ENCODE assay signal across 8 mouse cellular contexts in genomic region chr19:45007425-45008191, GRCm38 (mm10). TPM values are rescaled to one million over a fixed set of nuclear protein-coding genes. Genes with fewer than 3 reads are reported as not detected.
DNase-seq lines count a peak whose midpoint lies in the region; ATAC-seq and TF ChIP-seq lines count a peak whose summit lies in the region.

No protein-coding gene starts in this region.

- H3K4me3 ChIP-seq in heart, postnatal 0 days (ENCODE audit: low read depth, low read length), result peak overlapping the region; percentile 90
- peak overlapping the region; percentile 73 for H3K4me3 ChIP-seq in embryonic fibroblast, embryonic 13.5 days (ENCODE audit: insufficient read depth, low read length)
- H3K4me3 ChIP-seq in kidney, postnatal 0 days (replicated peaks; ENCODE audit: low read depth, low read length), result peak overlapping the region; percentile 89
- peak overlapping the region; percentile 89; the same call in 1 of the 2 replicates for H3K4me3 ChIP-seq in neural tube, embryonic 12.5 days

- H3K27me3 ChIP-seq in heart, postnatal 0 days (ENCODE audit: control insufficient read depth, insufficient read depth, low read length), result no peaks in the 10 kb centered on the region
- H3K27me3 ChIP-seq in kidney, postnatal 0 days (ENCODE audit: insufficient read depth, low read length), result no peaks in the 10 kb centered on the region
- H3K27me3 ChIP-seq in neural tube, embryonic 12.5 days (replicated peaks), result no peaks in the 10 kb centered on the region

- peaks cover 20% of the 10 kb centered on the region for H3K4me1 ChIP-seq in heart, postnatal 0 days (ENCODE audit: control insufficient read depth, insufficient read depth)
- H3K4me1 ChIP-seq in embryonic fibroblast, embryonic 13.5 days (ENCODE audit: control insufficient read depth, insufficient read depth, low read length), result peaks cover 8% of the 10 kb centered on the region
- H3K4me1 ChIP-seq in kidney, postnatal 0 days (replicated peaks; ENCODE audit: insufficient read depth, low read length), result peaks cover 9% of the 10 kb centered on the region
- peaks cover 26% of the 10 kb centered on the region for H3K4me1 ChIP-seq in neural tube, embryonic 12.5 days

- no peak for TF ChIP-seq CTCF in heart, postnatal 0 days (IDR thresholded peaks at IDR 0.05; ENCODE audit: low read depth)
- no peak for TF ChIP-seq CTCF in embryonic fibroblast, embryonic 13.5 days (IDR thresholded peaks at IDR 0.05; ENCODE audit: borderline replicate concordance, insufficient read depth, low read length)
- TF ChIP-seq CTCF in kidney, postnatal 0 days (IDR thresholded peaks at IDR 0.05; ENCODE audit: low read depth), result no peak

- H3K4me2 ChIP-seq in heart, postnatal 0 days (ENCODE audit: low read depth, low read length), result peak overlapping the region; percentile 94
- H3K4me2 ChIP-seq in kidney, postnatal 0 days (ENCODE audit: low read length), result peak overlapping the region; percentile 68
- H3K4me2 ChIP-seq in neural tube, embryonic 12.5 days (replicated peaks), result peak overlapping the region; percentile 93

- 59% methylated on average over 20 of the region's 20 CpGs for whole genome bisulfite sequencing in heart, postnatal 0 days
- WGBS in kidney, postnatal 0 days, result 81% methylated on average over 20 of the region's 20 CpGs
- 95% methylated on average over 20 of the region's 20 CpGs for WGBS in neural tube, embryonic 12.5 days

- ATAC-seq in heart, postnatal 0 days (ENCODE audit: insufficient read depth, low read depth), result no peak
- no peak for ATAC-seq in kidney, postnatal 0 days (replicated peaks; ENCODE audit: low FRiP score, low read depth)
- no peak for ATAC-seq in neural tube, embryonic 12.5 days (ENCODE audit: low FRiP score, low read depth)

- H3K36me3 ChIP-seq in heart, postnatal 0 days (replicated peaks; ENCODE audit: control insufficient read depth, insufficient read depth, low read length), result peaks cover 44% of the 10 kb centered on the region
- 0 out of 2 replicates have a peak, but pooled peaks cover 19% of the 10 kb centered on the region for H3K36me3 ChIP-seq in kidney, postnatal 0 days (ENCODE audit: insufficient read depth, low read length)
- peaks cover 56% of the 10 kb centered on the region for H3K36me3 ChIP-seq in neural tube, embryonic 12.5 days

- no peak for TF ChIP-seq POLR2A in embryonic fibroblast, embryonic 13.5 days (IDR thresholded peaks at IDR 0.05; ENCODE audit: low read depth, low read length)

- peak overlapping the region; percentile 75; the same call in 1 of the 2 replicates for H3K9ac ChIP-seq in heart, postnatal 0 days (replicated peaks; ENCODE audit: low read depth, low read length)
- peak overlapping the region; percentile 85 for H3K9ac ChIP-seq in kidney, postnatal 0 days (ENCODE audit: low read depth, low read length)
- peak overlapping the region; percentile 88; the same call in 1 of the 2 replicates for H3K9ac ChIP-seq in neural tube, embryonic 12.5 days

- peak overlapping the region; percentile 86 for H3K27ac ChIP-seq in heart, postnatal 0 days (ENCODE audit: low read depth)
- H3K27ac ChIP-seq in embryonic fibroblast, embryonic 13.5 days (ENCODE audit: insufficient read depth, low read length), result no peak overlapping the region
- H3K27ac ChIP-seq in kidney, postnatal 0 days, result peak overlapping the region; percentile 81; the same call in 1 of the 2 replicates
- no peak overlapping the region for H3K27ac ChIP-seq in neural tube, embryonic 12.5 days

- H3K9me3 ChIP-seq in heart, postnatal 0 days (replicated peaks; ENCODE audit: control insufficient read depth, low read length), result no peaks in the 10 kb centered on the region
- no peaks in the 10 kb centered on the region for H3K9me3 ChIP-seq in kidney, postnatal 0 days (replicated peaks; ENCODE audit: low read length)
- no peaks in the 10 kb centered on the region for H3K9me3 ChIP-seq in neural tube, embryonic 12.5 days

- TF ChIP-seq EP300 in heart, postnatal 0 days (IDR thresholded peaks at IDR 0.05; ENCODE audit: low read depth), result no peak

- DNase-seq in heart, postnatal 0 days (ENCODE audit: low spot score), result no peak
- DNase-seq in heart, postnatal 4 days, result no peak
- DNase-seq in kidney, postnatal 0 days (ENCODE audit: low spot score), result no peak
- DNase-seq in testis, postnatal 10 days (ENCODE audit: low spot score), result no peak
- DNase-seq in spleen, postnatal 36 days (ENCODE audit: low spot score in 2 of 2), result no peak
- no peak for DNase-seq in layer of hippocampus, postnatal 14 days (ENCODE audit: low spot score in 2 of 2)

RNA-seq across cellular contexts. Expression of gene Mrpl43, which starts 1.4 kb away (rescaled TPM):
- 75.4 and 76.4 TPM in 2 replicates for total RNA-seq in heart, postnatal 0 days (2014; rRNA removed; ENCODE audit: low replicate concordance)
- polyA plus RNA-seq in heart, postnatal 0 days (2015; fragmentation: Nextera tagmentation; extraction: Ambion mirVana), result 82.5 and 83.7 TPM in 2 replicates
- 10 to 100 TPM; 45.3 to 45.5 TPM for total RNA-seq in heart, postnatal 4 days (2021)
- polyA plus RNA-seq in embryonic fibroblast, embryonic 13.5 days (2011; ENCODE audit: insufficient read length, low read depth, missing spikeins), result 31.1 and 36.9 TPM in 2 replicates
- 78.9 and 79.9 TPM in 2 replicates for polyA plus RNA-seq in kidney, postnatal 0 days (2015; fragmentation: Nextera tagmentation; extraction: Ambion mirVana)
- 82.9 and 83.2 TPM in 2 replicates for polyA plus RNA-seq in neural tube, embryonic 12.5 days (2016; fragmentation: Nextera tagmentation; extraction: Ambion mirVana)
- 10 to 100 TPM; 46.2 to 47.5 TPM for total RNA-seq in layer of hippocampus, postnatal 14 days (2021)

RNA-seq across cellular contexts. Expression of gene Twnk, which starts 2.1 kb away (rescaled TPM):
- 12.9 and 13.0 TPM in 2 replicates for total RNA-seq in heart, postnatal 0 days (2014; rRNA removed; ENCODE audit: low replicate concordance)
- polyA plus RNA-seq in heart, postnatal 0 days (2015; fragmentation: Nextera tagmentation; extraction: Ambion mirVana), result 14.0 and 14.9 TPM in 2 replicates
- total RNA-seq in heart, postnatal 4 days (2021), result 10 to 100 TPM; 12.3 to 14.4 TPM
- polyA plus RNA-seq in embryonic fibroblast, embryonic 13.5 days (2011; ENCODE audit: insufficient read length, low read depth, missing spikeins), result 7.8 and 8.3 TPM in 2 replicates
- polyA plus RNA-seq in kidney, postnatal 0 days (2015; fragmentation: Nextera tagmentation; extraction: Ambion mirVana), result 15.7 and 19.4 TPM in 2 replicates
- polyA plus RNA-seq in neural tube, embryonic 12.5 days (2016; fragmentation: Nextera tagmentation; extraction: Ambion mirVana), result 21.4 and 22.8 TPM in 2 replicates
- 10 to 100 TPM; 14.7 to 15.2 TPM for total RNA-seq in layer of hippocampus, postnatal 14 days (2021)

RNA-seq across cellular contexts. Expression of gene Lzts2, which starts 6.6 kb away (rescaled TPM):
- 76.5 and 127 TPM in 2 replicates for total RNA-seq in heart, postnatal 0 days (2014; rRNA removed; ENCODE audit: low replicate concordance)
- polyA plus RNA-seq in heart, postnatal 0 days (2015; fragmentation: Nextera tagmentation; extraction: Ambion mirVana), result 29.7 TPM in 2 replicates
- 10 to 100 TPM; 52.6 to 68.0 TPM for total RNA-seq in heart, postnatal 4 days (2021)
- polyA plus RNA-seq in embryonic fibroblast, embryonic 13.5 days (2011; ENCODE audit: insufficient read length, low read depth, missing spikeins), result 54.1 and 62.0 TPM in 2 replicates
- polyA plus RNA-seq in kidney, postnatal 0 days (2015; fragmentation: Nextera tagmentation; extraction: Ambion mirVana), result 58.6 and 69.5 TPM in 2 replicates
- 68.5 and 70.0 TPM in 2 replicates for polyA plus RNA-seq in neural tube, embryonic 12.5 days (2016; fragmentation: Nextera tagmentation; extraction: Ambion mirVana)
- total RNA-seq in layer of hippocampus, postnatal 14 days (2021), result 10 to 100 TPM; 24.0 to 24.6 TPM

RNA-seq across cellular contexts. Expression of gene Sema4g, which starts 18.7 kb away (rescaled TPM):
- 0.85 and 1.1 TPM in 2 replicates for total RNA-seq in heart, postnatal 0 days (2014; rRNA removed; ENCODE audit: low replicate concordance)
- polyA plus RNA-seq in heart, postnatal 0 days (2015; fragmentation: Nextera tagmentation; extraction: Ambion mirVana), result 0.10 and 0.14 TPM in 2 replicates
- 1 to 10 TPM; 1.2 to 2.0 TPM for total RNA-seq in heart, postnatal 4 days (2021)
- 3.4 and 4.9 TPM in 2 replicates for polyA plus RNA-seq in embryonic fibroblast, embryonic 13.5 days (2011; ENCODE audit: insufficient read length, low read depth, missing spikeins)
- polyA plus RNA-seq in kidney, postnatal 0 days (2015; fragmentation: Nextera tagmentation; extraction: Ambion mirVana), result 3.2 and 3.7 TPM in 2 replicates
- polyA plus RNA-seq in neural tube, embryonic 12.5 days (2016; fragmentation: Nextera tagmentation; extraction: Ambion mirVana), result 10.1 and 10.8 TPM in 2 replicates
- 10 to 100 TPM; 40.1 to 46.0 TPM for total RNA-seq in layer of hippocampus, postnatal 14 days (2021)

RNA-seq across cellular contexts. Expression of gene Pdzd7, which starts 37.9 kb away (rescaled TPM):
- 0.65 TPM in 1 of 2 replicates, not detected in the other for total RNA-seq in heart, postnatal 0 days (2014; rRNA removed; ENCODE audit: low replicate concordance)
- 0.10 and 0.11 TPM in 2 replicates for polyA plus RNA-seq in heart, postnatal 0 days (2015; fragmentation: Nextera tagmentation; extraction: Ambion mirVana)
- total RNA-seq in heart, postnatal 4 days (2021), result not detected
- 0.42 and 0.74 TPM in 2 replicates for polyA plus RNA-seq in embryonic fibroblast, embryonic 13.5 days (2011; ENCODE audit: insufficient read length, low read depth, missing spikeins)
- 0.43 and 0.80 TPM in 2 replicates for polyA plus RNA-seq in kidney, postnatal 0 days (2015; fragmentation: Nextera tagmentation; extraction: Ambion mirVana)
- 0.63 and 0.72 TPM in 2 replicates for polyA plus RNA-seq in neural tube, embryonic 12.5 days (2016; fragmentation: Nextera tagmentation; extraction: Ambion mirVana)
- total RNA-seq in layer of hippocampus, postnatal 14 days (2021), result 1 to 10 TPM; 2.1 to 2.3 TPM

Comparison
In these comparisons a context has a peak if more than half of its experiments do, and no peak if none do; other contexts are left out.
1. H3K27ac ChIP-seq: peak in heart, postnatal 0 days (single experiment) and kidney, postnatal 0 days (single experiment); none in embryonic fibroblast, embryonic 13.5 days (single experiment) and neural tube, embryonic 12.5 days (single experiment).
2. Peak in every context shown above with its lines, with median percentiles within 50 percentile points of each other: H3K4me2 ChIP-seq, H3K4me3 ChIP-seq and H3K9ac ChIP-seq.